Mouse (Mus musculus) lung, embryonic 14.5 days (tissue): ENCODE results near the gene Gata2. TPM values are rescaled to one million over a fixed set of nuclear protein-coding genes. Genes with fewer than 3 reads are reported as not detected.
A peak's percentile ranks its signal among the peaks of the same experiment; 100 is the strongest.

Experiments used
- ATAC-seq: fragments of 200-750 bp; cut with Nextera tagmentation; 2 replicates; pipeline ENCODE4 v1.8.0; 2017; ENCODE audit warnings: mild to moderate bottlenecking, moderate TSS enrichment, moderate library complexity; ENCODE audit not compliant: insufficient read depth
- DNase-seq: peaks from one replicate; pipeline ENCODE4 v3.0.0-alpha.2; 2015
- H3K27ac ChIP-seq: fragments of 300-500 bp; sonication (generic); 2 replicates; pipeline ENCODE4 v1.5.1; 2014; ENCODE audit warnings: low read depth, mild to moderate bottlenecking, moderate library complexity
- H3K27me3 ChIP-seq: fragments of 300-500 bp; sonication (generic); 2 replicates; pipeline ENCODE4 v1.6.1; 2014; ENCODE audit warnings: low read length, control low read depth; ENCODE audit not compliant: insufficient read depth
- H3K36me3 ChIP-seq: fragments of 300-500 bp; sonication (generic); 2 replicates; pipeline ENCODE4 v1.6.1; 2014; ENCODE audit warnings: control low read depth; ENCODE audit not compliant: insufficient read depth
- H3K4me1 ChIP-seq: fragments of 300-500 bp; sonication (generic); 2 replicates; pipeline ENCODE4 v1.6.1; 2014; ENCODE audit warnings: antibody characterized with exemption, control low read depth; ENCODE audit not compliant: insufficient read depth
- H3K4me2 ChIP-seq: fragments of 300-500 bp; sonication (generic); 2 replicates; pipeline ENCODE4 v1.6.1; 2014; ENCODE audit warnings: mild to moderate bottlenecking
- H3K4me3 ChIP-seq: fragments of 300-500 bp; sonication (generic); 2 replicates; pipeline ENCODE4 v1.5.1; 2014; ENCODE audit warnings: low read depth, low read length
- H3K9ac ChIP-seq: fragments of 300-500 bp; sonication (generic); 2 replicates; pipeline ENCODE4 v1.6.1; 2014
- H3K9me3 ChIP-seq: fragments of 300-500 bp; sonication (generic); 2 replicates; pipeline ENCODE4 v1.6.1; 2016; ENCODE audit warnings: low read depth, low read length, control low read depth
- CTCF ChIP-seq: IDR thresholded peaks from 2 replicates; pipeline ENCODE4 v1.5.1; 2016; ENCODE audit warnings: antibody characterized with exemption, low read depth
- WGBS: fragments of 180-500 bp; shearing (Covaris S2); extraction: QIAGEN DNeasy Blood & Tissue Kit; methylation state at CpG from one replicate; pipeline ENCODE4 v1.1.7; 2014; 5-methylcytosine and 5-hydroxymethylcytosine counted together
- polyA plus RNA-seq: library from polyadenylated mRNA; unstranded; fragments of >200 nt; fragmentation: Nextera tagmentation; extraction: Ambion mirVana; gene quantifications from 2 replicates; pipeline ENCODE4 v1.2.1, GENCODE M21; 2014

Gata2 gene
- polyA plus RNA-seq, 1 experiment from 2014 or later, result 14.6 TPM

DNA sequence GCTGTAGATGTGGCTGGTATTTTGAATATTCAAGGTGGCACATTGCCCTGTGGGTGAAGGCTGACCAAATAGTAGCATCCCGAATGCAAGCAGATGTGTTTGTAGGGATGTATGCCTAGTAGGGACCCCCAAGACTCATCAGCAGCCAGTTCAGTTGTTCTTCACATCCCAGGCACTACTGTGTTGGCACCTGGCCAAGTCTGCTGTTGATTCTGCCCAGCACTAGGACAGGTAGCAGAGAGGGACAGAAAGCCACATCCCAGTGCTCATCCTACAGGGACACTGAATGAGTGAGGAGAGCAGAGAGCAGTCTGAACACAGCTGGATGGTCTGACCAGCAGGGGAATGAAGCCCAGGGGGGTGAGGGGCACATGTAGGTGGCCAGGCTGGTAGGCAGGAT lies 55.5 kb downstream of the Gata2 start:
- H3K36me3 ChIP-seq, result no peaks in the 10 kb centered on the region
- H3K27ac ChIP-seq, result no peak overlapping the region
- no peak overlapping the region for H3K9ac ChIP-seq
- TF ChIP-seq CTCF, result no peak
- H3K4me2 ChIP-seq, result no peak overlapping the region
- no peaks in the 10 kb centered on the region for H3K4me1 ChIP-seq
- no peaks in the 10 kb centered on the region for H3K27me3 ChIP-seq
- no peak for ATAC-seq
- H3K4me3 ChIP-seq, result no peak overlapping the region
- DNase-seq, result peak; percentile 37
- WGBS, result 71% methylated on average over 1 of the region's 1 CpGs
- H3K9me3 ChIP-seq, result no peaks in the 10 kb centered on the region

DNA sequence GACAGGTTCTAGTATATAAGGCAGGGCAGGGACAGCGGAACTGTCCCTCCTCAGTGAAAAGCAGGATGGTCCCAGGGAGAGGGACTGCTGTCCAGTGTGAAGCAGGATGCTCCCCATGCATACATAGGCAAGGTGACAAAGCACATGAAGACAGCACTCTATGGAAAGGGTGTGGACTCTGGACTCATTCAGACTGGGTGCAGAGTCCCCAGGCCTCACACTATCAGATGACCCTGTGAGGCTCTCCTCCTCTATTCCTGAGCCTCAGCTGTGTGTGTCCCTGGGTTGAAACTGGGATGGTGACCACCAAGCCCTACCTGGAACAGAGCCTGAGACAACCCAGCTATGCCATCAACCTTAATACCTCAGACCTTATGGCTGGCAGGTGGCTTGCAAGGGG lies 57.7 kb downstream of the Gata2 start:
- WGBS, result 94% methylated on average over 1 of the region's 1 CpGs
- no peaks in the 10 kb centered on the region for H3K4me1 ChIP-seq
- H3K9ac ChIP-seq, result no peak overlapping the region
- DNase-seq (no peak), ATAC-seq (no peak)
- H3K4me2 ChIP-seq, result no peak overlapping the region
- no peak for TF ChIP-seq CTCF
- H3K27me3 ChIP-seq, result no peaks in the 10 kb centered on the region
- no peaks in the 10 kb centered on the region for H3K36me3 ChIP-seq
- H3K4me3 ChIP-seq, result no peak overlapping the region
- no peaks in the 10 kb centered on the region for H3K9me3 ChIP-seq
- H3K27ac ChIP-seq, result no peak overlapping the region

DNA sequence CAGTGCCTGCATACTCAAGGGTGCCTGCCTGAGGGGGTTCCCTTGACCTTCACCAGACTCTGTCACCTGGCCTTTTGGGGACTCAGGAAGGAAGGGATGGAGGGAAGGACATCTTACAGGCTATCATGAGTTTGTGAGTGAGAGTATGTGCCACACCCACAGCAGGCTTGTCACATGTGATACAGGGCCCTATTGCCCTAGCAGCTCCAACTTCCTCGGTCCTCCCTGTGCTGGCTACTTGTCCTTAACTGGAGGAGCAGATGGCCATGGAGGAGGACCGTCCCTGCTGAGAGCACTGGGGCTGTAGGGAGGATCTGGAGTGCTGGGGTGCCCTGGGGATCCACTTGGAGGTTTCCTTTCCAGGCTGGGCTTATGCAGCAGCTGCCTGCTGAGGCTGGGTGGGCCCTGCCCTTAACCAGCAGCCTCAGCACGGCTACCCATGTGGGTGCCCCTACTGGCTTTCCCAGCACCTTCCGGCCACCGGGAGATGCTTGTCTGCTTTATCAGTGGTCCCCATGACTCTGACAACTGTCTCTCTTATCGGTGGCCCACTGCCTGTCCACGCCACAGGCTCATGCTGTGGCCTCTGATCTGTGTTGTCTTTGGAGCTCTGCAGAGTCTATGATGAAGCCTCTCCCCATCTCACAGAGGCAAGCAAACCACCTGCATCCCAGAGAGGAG lies 58.2 kb downstream of the Gata2 start:
- no peak for ATAC-seq
- H3K4me3 ChIP-seq, result no peak overlapping the region
- TF ChIP-seq CTCF, result no peak
- no peaks in the 10 kb centered on the region for H3K27me3 ChIP-seq
- no peak for DNase-seq
- no peaks in the 10 kb centered on the region for H3K36me3 ChIP-seq
- H3K4me1 ChIP-seq, result no peaks in the 10 kb centered on the region
- no peaks in the 10 kb centered on the region for H3K9me3 ChIP-seq
- WGBS, result 61% methylated on average over 7 of the region's 7 CpGs
- H3K27ac ChIP-seq, result no peak overlapping the region
- H3K9ac ChIP-seq, result no peak overlapping the region
- H3K4me2 ChIP-seq, result no peak overlapping the region

DNA sequence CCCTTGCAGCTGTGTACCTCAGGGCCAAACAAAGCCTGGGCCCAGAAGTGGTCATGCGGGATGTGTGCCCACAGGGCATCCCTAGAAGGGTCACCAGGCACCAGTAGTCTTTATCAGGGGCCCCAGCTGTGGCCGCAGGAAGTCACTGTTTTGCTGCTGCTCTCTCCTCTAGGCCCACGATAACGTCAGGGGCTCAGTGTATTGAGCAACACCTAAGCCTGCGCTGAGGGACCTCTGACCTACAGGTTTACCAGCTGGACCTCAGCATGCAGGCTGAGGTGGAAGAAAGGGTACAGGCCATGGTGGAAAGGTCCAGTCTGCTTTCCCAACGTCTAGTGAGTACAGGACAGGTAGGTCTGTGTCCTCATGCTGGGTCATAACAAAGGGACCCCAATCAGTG lies 60.4 kb downstream of the Gata2 start:
- Histone ChIP-seq H3K36me3 (no peaks in the 10 kb centered on the region), H3K4me2 (no peak overlapping the region), H3K9me3 (no peaks in the 10 kb centered on the region), H3K9ac (no peak overlapping the region), H3K4me1 (no peaks in the 10 kb centered on the region), H3K27ac (no peak overlapping the region), H3K27me3 (no peaks in the 10 kb centered on the region), H3K4me3 (no peak overlapping the region)
- ATAC-seq (no peak), DNase-seq (no peak)
- no peak for TF ChIP-seq CTCF
- WGBS, result 59% methylated on average over 6 of the region's 6 CpGs

DNA sequence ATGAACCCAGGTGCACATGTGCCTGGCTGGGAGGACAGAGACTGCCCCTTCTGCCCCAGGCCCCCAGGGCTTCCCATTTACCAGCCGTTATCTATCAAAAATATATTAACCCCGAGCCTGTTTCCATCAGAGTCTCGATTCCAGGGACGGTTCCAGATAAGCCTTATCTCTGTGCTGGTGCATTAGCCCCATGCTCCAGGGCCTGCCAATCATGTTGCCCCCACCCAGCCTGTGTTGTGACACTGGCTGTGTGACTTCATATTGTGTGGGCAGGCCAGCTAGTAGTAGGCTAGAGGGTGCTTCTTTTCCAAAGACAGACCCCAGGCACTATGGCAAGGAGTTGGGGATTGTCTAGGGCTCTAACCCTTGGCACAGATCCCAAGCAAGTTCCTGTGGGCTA lies 61.7 kb downstream of the Gata2 start:
- Histone ChIP-seq H3K4me1 (no peaks in the 10 kb centered on the region), H3K36me3 (no peaks in the 10 kb centered on the region), H3K9me3 (no peaks in the 10 kb centered on the region), H3K27me3 (no peaks in the 10 kb centered on the region), H3K4me3 (no peak overlapping the region), H3K27ac (no peak overlapping the region), H3K9ac (no peak overlapping the region), H3K4me2 (no peak overlapping the region)
- no peak for TF ChIP-seq CTCF
- WGBS, result 37% methylated on average over 4 of the region's 4 CpGs
- 0 out of 2 replicates have a peak, but pooled peaks have one; percentile 28 for ATAC-seq
- DNase-seq, result no peak

Other genes starting within 250 kb of the Gata2 start
- 62.9 and 74.4 TPM in 2 replicates for gene H1fx, start 212.3 kb upstream of the Gata2 start, polyA plus RNA-seq
- 216 and 218 TPM in 2 replicates for gene Rab7, start 148.6 kb upstream of the Gata2 start, polyA plus RNA-seq
- 437 and 440 TPM in 2 replicates for gene Rpn1, start 109.4 kb upstream of the Gata2 start, polyA plus RNA-seq
- not detected in 2 replicates for gene Dnajb8, start 28.4 kb downstream of the Gata2 start, polyA plus RNA-seq